Mouse (Mus musculus): ENCODE data around the gene Klra7. TPM values are rescaled to one million over a fixed set of nuclear protein-coding genes. Genes with fewer than 3 reads are reported as not detected.
"Not testable (repeated sequence)": the region's sequence is repeated elsewhere in the genome, so short reads cannot be mapped to it uniquely, and the experiment has no call there.

Klra7 gene
- polyA plus RNA-seq (2012; rRNA removed): 0.14 and 0.54 TPM in 2 replicates

- TF ChIP-seq CTCF (IDR thresholded peaks at IDR 0.05; ENCODE audit: insufficient read depth, low read length) (no peak), POLR2A (IDR thresholded peaks at IDR 0.05; ENCODE audit: borderline replicate concordance, extremely low read depth, low read depth, low read length) (no peak)
- no peaks in the 10 kb centered on the region for H3K4me1 ChIP-seq (ENCODE audit: control insufficient read depth, insufficient read depth, low read length)
Measured at GRCm38 (mm10) chr6:130233222-130233621, at the start of gene Klra7. Klra7 (minus strand) TSS chr6:130233322.

GRCm38 (mm10) chr6:130281828-130282227 lies 48.7 kb upstream of the Klra7 start, which contains the start of gene Klra10:
Klra10 (minus strand) TSS chr6:130281928.
- whole genome bisulfite sequencing: 51% methylated on average over 1 of the region's 1 CpGs
- H3K4me1 ChIP-seq (ENCODE audit: control insufficient read depth, insufficient read depth, low read length); DNase-seq; H3K4me3 ChIP-seq (replicated peaks; ENCODE audit: extremely low read depth, low read depth, low read length): not testable (repeated sequence)

More at GRCm38 (mm10) chr6:130233222-130233621, at the start of gene Klra7:
- no peak for DNase-seq
- H3K4me3 ChIP-seq (replicated peaks; ENCODE audit: extremely low read depth, low read depth, low read length): no peak within 1 kb of the TSS

GRCm38 (mm10) chr6:130255326-130255725 lies 22.2 kb upstream of the Klra7 start:
- TF ChIP-seq CTCF (IDR thresholded peaks at IDR 0.05; ENCODE audit: insufficient read depth, low read length): no peak
- no peak for TF ChIP-seq POLR2A (IDR thresholded peaks at IDR 0.05; ENCODE audit: borderline replicate concordance, extremely low read depth, low read depth, low read length)
- no peak for DNase-seq
- no peaks in the 10 kb centered on the region for H3K4me1 ChIP-seq (ENCODE audit: control insufficient read depth, insufficient read depth, low read length)
- H3K4me3 ChIP-seq (replicated peaks; ENCODE audit: extremely low read depth, low read depth, low read length): no peak overlapping the region
- 83% methylated on average over 2 of the region's 2 CpGs for WGBS

- DNase-seq: no peak
- 54% methylated on average over 2 of the region's 2 CpGs for WGBS
- Histone ChIP-seq H3K4me1 (ENCODE audit: control insufficient read depth, insufficient read depth, low read length) (no peaks in the 10 kb centered on the region), H3K4me3 (replicated peaks; ENCODE audit: extremely low read depth, low read depth, low read length) (no peak overlapping the region)
- TF ChIP-seq CTCF (IDR thresholded peaks at IDR 0.05; ENCODE audit: insufficient read depth, low read length) (no peak), POLR2A (IDR thresholded peaks at IDR 0.05; ENCODE audit: borderline replicate concordance, extremely low read depth, low read depth, low read length) (no peak)
Measured at GRCm38 (mm10) chr6:130237536-130237935, 4.4 kb upstream of the Klra7 start.

- 33% methylated on average over 1 of the region's 1 CpGs for WGBS
- TF ChIP-seq POLR2A (IDR thresholded peaks at IDR 0.05; ENCODE audit: borderline replicate concordance, extremely low read depth, low read depth, low read length): no peak
- TF ChIP-seq CTCF (IDR thresholded peaks at IDR 0.05; ENCODE audit: insufficient read depth, low read length): no peak
- H3K4me1 ChIP-seq (ENCODE audit: control insufficient read depth, insufficient read depth, low read length): no peaks in the 10 kb centered on the region
- no peak for DNase-seq
- H3K4me3 ChIP-seq (replicated peaks; ENCODE audit: extremely low read depth, low read depth, low read length): no peak overlapping the region
Measured at GRCm38 (mm10) chr6:130236635-130237034, 3.5 kb upstream of the Klra7 start.

- not testable (repeated sequence) for DNase-seq; H3K4me3 ChIP-seq (replicated peaks; ENCODE audit: extremely low read depth, low read depth, low read length); H3K4me1 ChIP-seq (ENCODE audit: control insufficient read depth, insufficient read depth, low read length)
- 80% methylated on average over 1 of the region's 1 CpGs for WGBS
Measured at GRCm38 (mm10) chr6:130197453-130197852, 35.7 kb downstream of the Klra7 start.

GRCm38 (mm10) chr6:130193012-130193411 lies 40.1 kb downstream of the Klra7 start, which contains the start of gene Klra9:
Klra9 (minus strand) TSS chr6:130193112.
- 46% methylated on average over 3 of the region's 3 CpGs for WGBS
- not testable (repeated sequence) for H3K4me3 ChIP-seq (replicated peaks; ENCODE audit: extremely low read depth, low read depth, low read length); H3K4me1 ChIP-seq (ENCODE audit: control insufficient read depth, insufficient read depth, low read length); DNase-seq

Other genes starting within 250 kb of the Klra7 start
- not detected in 2 replicates for gene Klra6, start 206.4 kb downstream of the Klra7 start, polyA plus RNA-seq (2012; rRNA removed)
- gene Klra4, start 166.1 kb downstream of the Klra7 start, polyA plus RNA-seq (2012; rRNA removed): 0.09 and 0.27 TPM in 2 replicates
- 0.22 and 0.50 TPM in 2 replicates for gene Klra8, start 103.4 kb downstream of the Klra7 start, polyA plus RNA-seq (2012; rRNA removed)
- gene Klra9, start 40.2 kb downstream of the Klra7 start, polyA plus RNA-seq (2012; rRNA removed): 0.20 and 0.27 TPM in 2 replicates
- not detected in 2 replicates for gene Klra10, start 48.6 kb upstream of the Klra7 start, polyA plus RNA-seq (2012; rRNA removed)
- gene Klra3, start 104.3 kb upstream of the Klra7 start, polyA plus RNA-seq (2012; rRNA removed): not detected in 2 replicates
- 0.08 TPM in 1 of 2 replicates, not detected in the other for gene Klra1, start 153.6 kb upstream of the Klra7 start, polyA plus RNA-seq (2012; rRNA removed)

Measured in lung, adult 2 months (tissue).